Mouse (Mus musculus): ENCODE data around the gene Tmem131.

GRCm38 (mm10) chr1:36759076-36759475, 184.4 kb downstream of the Tmem131 start:
- TF ChIP-seq POLR2AphosphoS5 (IDR thresholded peaks at IDR 0.05; ENCODE audit: insufficient replicate concordance, low read depth, low read length) (no peak), TAL1 (conservative IDR thresholded peaks at IDR 0.05; ENCODE audit: low read depth, low read length) (no peak), CTCF (IDR thresholded peaks at IDR 0.05; ENCODE audit: low read depth, low read length) (no peak)

All from G1E (cell line).